Comparison of ENCODE assay signal across 8 mouse cellular contexts in genomic region chr10:121516008-121516600, GRCm38 (mm10). TPM values are rescaled to one million over a fixed set of nuclear protein-coding genes. Genes with fewer than 3 reads are reported as not detected.
DNase-seq lines count a peak whose midpoint lies in the region; ATAC-seq and TF ChIP-seq lines count a peak whose summit lies in the region.

No protein-coding gene starts in this region.

- no peak overlapping the region for H3K9ac ChIP-seq in midbrain, embryonic 16.5 days (ENCODE audit: low read depth, low read length)
- no peak overlapping the region for H3K9ac ChIP-seq in intestine, postnatal 0 days (ENCODE audit: low read depth, low read length)
- H3K9ac ChIP-seq in midbrain, embryonic 12.5 days (replicated peaks), result no peak overlapping the region

- no peak for ATAC-seq in midbrain, embryonic 16.5 days
- peak; percentile 24 for ATAC-seq in intestine, postnatal 0 days
- peak; percentile 30; the same call in 1 of the 2 replicates for ATAC-seq in midbrain, embryonic 12.5 days (ENCODE audit: low FRiP score, low read depth)

- intact Hi-C loops in left cerebral cortex, postnatal 4 days (cut with DNase I), result no loop called here

- peaks cover 11% of the 10 kb centered on the region for H3K4me1 ChIP-seq in midbrain, embryonic 10.5 days
- H3K4me1 ChIP-seq in midbrain, embryonic 16.5 days (ENCODE audit: control insufficient read depth, insufficient read depth, low read length), result no peaks in the 10 kb centered on the region
- no peaks in the 10 kb centered on the region for H3K4me1 ChIP-seq in intestine, postnatal 0 days (replicated peaks; ENCODE audit: control insufficient read depth, insufficient read depth, low read length)
- H3K4me1 ChIP-seq in midbrain, embryonic 12.5 days, result peaks cover under 1% of the 10 kb centered on the region

- no peaks in the 10 kb centered on the region; the same call in 1 of the 2 replicates for H3K27me3 ChIP-seq in midbrain, embryonic 10.5 days (ENCODE audit: low read depth, poor library complexity, severe bottlenecking)
- H3K27me3 ChIP-seq in midbrain, embryonic 16.5 days (ENCODE audit: control insufficient read depth, insufficient read depth, low read depth, low read length), result no peaks in the 10 kb centered on the region
- no peaks in the 10 kb centered on the region for H3K27me3 ChIP-seq in intestine, postnatal 0 days (replicated peaks; ENCODE audit: control insufficient read depth, insufficient read depth, low read length)
- no peaks in the 10 kb centered on the region for H3K27me3 ChIP-seq in midbrain, embryonic 12.5 days

- H3K4me3 ChIP-seq in midbrain, embryonic 10.5 days, result no peak overlapping the region
- no peak overlapping the region for H3K4me3 ChIP-seq in midbrain, embryonic 16.5 days (ENCODE audit: low read depth, low read length)
- H3K4me3 ChIP-seq in intestine, postnatal 0 days (ENCODE audit: low read depth, low read length), result no peak overlapping the region
- H3K4me3 ChIP-seq in midbrain, embryonic 12.5 days, result no peak overlapping the region

- peak; percentile 88 for DNase-seq in midbrain, embryonic 10.5 days (ENCODE audit: low spot score)
- peak; percentile 76 for DNase-seq in embryo, embryonic 11.5 days (ENCODE audit: low read depth, low spot score)
- DNase-seq in gastrocnemius, postnatal 4 days (ENCODE audit: low spot score in 2 of 2), result peak; percentile 77 to 85
- DNase-seq in left cerebral cortex, postnatal 4 days, result peak; percentile 90
- peak; percentile 67 for DNase-seq in spleen, adult 12 weeks (ENCODE audit: low spot score)

- H3K36me3 ChIP-seq in midbrain, embryonic 10.5 days, result no peaks in the 10 kb centered on the region
- no peaks in the 10 kb centered on the region for H3K36me3 ChIP-seq in midbrain, embryonic 16.5 days (ENCODE audit: control insufficient read depth, insufficient read depth, low read length)
- H3K36me3 ChIP-seq in intestine, postnatal 0 days (ENCODE audit: control insufficient read depth, insufficient read depth), result no peaks in the 10 kb centered on the region
- no peaks in the 10 kb centered on the region for H3K36me3 ChIP-seq in midbrain, embryonic 12.5 days

- no peaks in the 10 kb centered on the region for H3K9me3 ChIP-seq in midbrain, embryonic 10.5 days (replicated peaks)
- no peaks in the 10 kb centered on the region for H3K9me3 ChIP-seq in midbrain, embryonic 16.5 days (replicated peaks; ENCODE audit: control insufficient read depth, low read length, poor library complexity, severe bottlenecking)
- H3K9me3 ChIP-seq in intestine, postnatal 0 days (ENCODE audit: control insufficient read depth), result no peaks in the 10 kb centered on the region
- H3K9me3 ChIP-seq in midbrain, embryonic 12.5 days, result no peaks in the 10 kb centered on the region

- 33% methylated on average over 18 of the region's 18 CpGs for WGBS in midbrain, embryonic 10.5 days
- 30% methylated on average over 18 of the region's 18 CpGs for WGBS in midbrain, embryonic 16.5 days
- WGBS in intestine, postnatal 0 days, result 26% methylated on average over 18 of the region's 18 CpGs
- 30% methylated on average over 18 of the region's 18 CpGs for WGBS in midbrain, embryonic 12.5 days

- no peak overlapping the region for H3K27ac ChIP-seq in midbrain, embryonic 10.5 days (replicated peaks)
- H3K27ac ChIP-seq in midbrain, embryonic 16.5 days (ENCODE audit: low read length), result no peak overlapping the region
- H3K27ac ChIP-seq in intestine, postnatal 0 days (ENCODE audit: low read depth, low read length), result no peak overlapping the region; the same call in 1 of the 2 replicates
- H3K27ac ChIP-seq in midbrain, embryonic 12.5 days (replicated peaks), result no peak overlapping the region

- peak; percentile 95 for TF ChIP-seq CTCF in intestine, postnatal 0 days (IDR thresholded peaks at IDR 0.05; ENCODE audit: low read depth)

- H3K4me2 ChIP-seq in midbrain, embryonic 16.5 days (ENCODE audit: low read length), result no peak overlapping the region
- H3K4me2 ChIP-seq in intestine, postnatal 0 days (replicated peaks; ENCODE audit: low read depth), result 0 out of 2 replicates have a peak overlapping the region, but pooled peaks have one; percentile 17
- H3K4me2 ChIP-seq in midbrain, embryonic 12.5 days (replicated peaks), result no peak overlapping the region

RNA-seq across cellular contexts. Expression of gene Rassf3, which starts 40.0 kb away (rescaled TPM):
- polyA plus RNA-seq in midbrain, embryonic 10.5 days (2016; fragmentation: Nextera tagmentation; extraction: Ambion mirVana), result 7.2 and 7.8 TPM in 2 replicates
- polyA plus RNA-seq in midbrain, embryonic 16.5 days (2015; fragmentation: Nextera tagmentation; extraction: Ambion mirVana), result 4.2 and 4.6 TPM in 2 replicates
- 10 to 100 TPM; 70.0 to 78.2 TPM for total RNA-seq in gastrocnemius, postnatal 4 days (2021)
- polyA plus RNA-seq in intestine, postnatal 0 days (2015; fragmentation: Nextera tagmentation; extraction: Ambion mirVana), result 16.7 and 18.1 TPM in 2 replicates
- total RNA-seq in left cerebral cortex, postnatal 4 days (2021), result 10 to 100 TPM; 17.4 to 22.9 TPM
- polyA plus RNA-seq in midbrain, embryonic 12.5 days (2016; fragmentation: Nextera tagmentation; extraction: Ambion mirVana), result 6.7 and 7.8 TPM in 2 replicates
